Mouse (Mus musculus) MEL (cell line): ENCODE data around the gene Senp6. TPM values are rescaled to one million over a fixed set of nuclear protein-coding genes. Genes with fewer than 3 reads are reported as not detected.
"Not testable (repeated sequence)": the region's sequence is repeated elsewhere in the genome, so short reads cannot be mapped to it uniquely, and the experiment has no call there.

Experiments used
- DNase-seq: peaks from one replicate; pipeline ENCODE4 v3.0.0; 2011; ENCODE audit warnings: low read depth, low spot score
- H3K27ac ChIP-seq: 2 replicates; pipeline ENCODE4 v1.5.1; 2012; ENCODE audit warnings: low read depth, mild to moderate bottlenecking, control low read depth, low read length, moderate library complexity; ENCODE audit not compliant: control insufficient read depth
- H3K27me3 ChIP-seq, 2 experiments: fragments of 150-350 bp in 1 of 2; sonication (generic) in 1 of 2; 2 replicates each; pipeline ENCODE4 v1.6.1; 2012; ENCODE audit warnings: low read length in 2 of 2, mild to moderate bottlenecking in 2 of 2, improper control_type of control experiment in 1 of 2, moderate library complexity in 1 of 2; ENCODE audit not compliant: insufficient read depth in 2 of 2, control insufficient read depth in 1 of 2
- H3K36me3 ChIP-seq, 2 experiments: 2 replicates each; pipeline ENCODE4 v1.6.1; 2012 to 2014; ENCODE audit warnings: low read length in 2 of 2, improper control_type of control experiment in 1 of 2, inconsistent platforms in 1 of 2, mild to moderate bottlenecking in 1 of 2; ENCODE audit not compliant: insufficient read depth in 2 of 2, control insufficient read depth in 1 of 2
- H3K4me1 ChIP-seq, 2 experiments: fragments of 150-350 bp in 1 of 2; sonication (generic) in 1 of 2; 2 replicates each; pipeline ENCODE4 v1.6.1; 2012; ENCODE audit warnings: low read length in 2 of 2, improper control_type of control experiment in 1 of 2, mild to moderate bottlenecking in 1 of 2; ENCODE audit not compliant: insufficient read depth in 2 of 2, control insufficient read depth in 1 of 2
- H3K4me3 ChIP-seq, 2 experiments: fragments of 150-350 bp in 1 of 2; sonication (generic) in 1 of 2; 2 replicates each; pipeline ENCODE4 v1.5.1; 2012; ENCODE audit warnings: low read depth in 2 of 2, low read length in 2 of 2, mild to moderate bottlenecking in 2 of 2, moderate library complexity in 2 of 2, control low read depth in 1 of 2, improper control_type of control experiment in 1 of 2; ENCODE audit not compliant: control insufficient read depth in 1 of 2, insufficient read depth in 1 of 2
- H3K79me2 ChIP-seq: 2 replicates; pipeline ENCODE4 v1.6.1; 2012; ENCODE audit warnings: mild to moderate bottlenecking, low read length, moderate library complexity; ENCODE audit not compliant: control insufficient read depth, poor library complexity, insufficient read depth
- H3K9ac ChIP-seq: 2 replicates; pipeline ENCODE4 v1.6.1; 2012; ENCODE audit warnings: low read depth, mild to moderate bottlenecking, control low read depth, low read length, moderate library complexity; ENCODE audit not compliant: control insufficient read depth, poor library complexity, severe bottlenecking
- H3K9me3 ChIP-seq: fragments of 150-350 bp; sonication (generic); replicated peaks from 2 replicates; pipeline ENCODE4 v1.6.1; 2012; ENCODE audit warnings: mild to moderate bottlenecking, low read length, improper control_type of control experiment, moderate library complexity; ENCODE audit not compliant: insufficient read depth
- BHLHE40 ChIP-seq: IDR thresholded peaks from 2 replicates; pipeline ENCODE4 v1.6.1; 2012; ENCODE audit warnings: low read depth, mild to moderate bottlenecking, inconsistent platforms, low read length, improper control_type of control experiment, borderline replicate concordance
- CHD1 ChIP-seq: IDR thresholded peaks from 2 replicates; pipeline ENCODE4 v1.6.1; 2012; ENCODE audit warnings: low read depth, mild to moderate bottlenecking, inconsistent platforms, low read length, improper control_type of control experiment
- ELF1 ChIP-seq: IDR thresholded peaks from 2 replicates; pipeline ENCODE4 v1.6.1; 2014; ENCODE audit warnings: low read depth, mild to moderate bottlenecking, inconsistent platforms, low read length, improper control_type of control experiment, moderate library complexity
- EP300 ChIP-seq, 2 experiments: IDR thresholded peaks; 2 replicates each; pipeline ENCODE4 v1.6.1; 2011; ENCODE audit warnings: improper control_type of control experiment in 2 of 2, low read length in 2 of 2, low read depth in 1 of 2, mild to moderate bottlenecking in 1 of 2
- ETS1 ChIP-seq: IDR thresholded peaks from 2 replicates; pipeline ENCODE4 v1.6.1; 2012; ENCODE audit warnings: low read depth, mild to moderate bottlenecking, inconsistent platforms, low read length, improper control_type of control experiment, moderate library complexity
- GATA1 ChIP-seq: IDR thresholded peaks from 2 replicates; pipeline ENCODE4 v1.6.1; 2011; ENCODE audit warnings: low read depth, low read length, improper control_type of control experiment
- HCFC1 ChIP-seq: IDR thresholded peaks from 2 replicates; pipeline ENCODE4 v1.6.1; 2012; ENCODE audit warnings: low read depth, mild to moderate bottlenecking, inconsistent platforms, low read length, improper control_type of control experiment, moderate library complexity
- MAFK ChIP-seq: IDR thresholded peaks from 2 replicates; pipeline ENCODE4 v1.6.1; 2011; ENCODE audit warnings: low read depth, mild to moderate bottlenecking, low read length, improper control_type of control experiment, borderline replicate concordance
- MAZ ChIP-seq: IDR thresholded peaks from 2 replicates; pipeline ENCODE4 v1.6.1; 2012; ENCODE audit warnings: low read depth, mild to moderate bottlenecking, inconsistent platforms, low read length, improper control_type of control experiment
- MEF2A ChIP-seq: IDR thresholded peaks from 2 replicates; pipeline ENCODE4 v1.6.1; 2014; ENCODE audit warnings: low read depth, mild to moderate bottlenecking, inconsistent platforms, low read length, improper control_type of control experiment; ENCODE audit not compliant: poor library complexity, insufficient replicate concordance, severe bottlenecking; ENCODE audit errors: extremely low read depth
- MXI1 ChIP-seq: IDR thresholded peaks from 2 replicates; pipeline ENCODE4 v1.6.1; 2011; ENCODE audit warnings: mild to moderate bottlenecking, low read depth, low read length, improper control_type of control experiment
- MYB ChIP-seq: IDR thresholded peaks from 2 replicates; pipeline ENCODE4 v1.6.1; 2011; ENCODE audit warnings: mild to moderate bottlenecking, low read depth, low read length, improper control_type of control experiment
- MYC ChIP-seq: IDR thresholded peaks from 2 replicates; pipeline ENCODE4 v1.6.1; 2011; ENCODE audit warnings: low read depth, mild to moderate bottlenecking, low read length, improper control_type of control experiment, moderate library complexity
- RCOR1 ChIP-seq: IDR thresholded peaks from 2 replicates; pipeline ENCODE4 v1.6.1; 2012; ENCODE audit warnings: low read depth, mild to moderate bottlenecking, inconsistent platforms, low read length, improper control_type of control experiment
- SIN3A ChIP-seq: IDR thresholded peaks from 2 replicates; pipeline ENCODE4 v1.6.1; 2012; ENCODE audit warnings: low read length, improper control_type of control experiment, inconsistent platforms
- TAL1 ChIP-seq: IDR thresholded peaks from 2 replicates; pipeline ENCODE4 v1.6.1; 2012; ENCODE audit warnings: mild to moderate bottlenecking, inconsistent platforms, low read length, moderate library complexity, mixed read lengths
- TBP ChIP-seq: IDR thresholded peaks from 2 replicates; pipeline ENCODE4 v1.8.0; 2011; ENCODE audit warnings: low read depth, low read length, improper control_type of control experiment
- ZNF384 ChIP-seq: IDR thresholded peaks from 2 replicates; pipeline ENCODE4 v1.6.1; 2012; ENCODE audit warnings: low read depth, mild to moderate bottlenecking, inconsistent platforms, low read length, improper control_type of control experiment
- polyA plus RNA-seq, 2 experiments: library from polyadenylated mRNA; stranded (reverse) in 1 of 2; unstranded in 1 of 2; fragments of >175 nt in 1 of 2; fragments of >200 nt in 1 of 2; gene quantifications; 2 replicates each; pipeline versions ENCODE4 v1.2.1 to v1.2.4; 2012; ENCODE audit warnings: low replicate concordance in 2 of 2, low read depth in 1 of 2; ENCODE audit not compliant: insufficient read length in 2 of 2, insufficient read depth in 1 of 2, missing spikeins in 1 of 2
- total RNA-seq: library from RNA; depleted of rRNA; stranded (reverse); fragments of 300-350 nt; gene quantifications from 2 replicates; pipeline ENCODE4 v1.2.3, GENCODE M21; 2012

Gene Senp6
- total and polyA plus RNA-seq, 3 experiments, result 67.0 to 670 (median 71.1) TPM

- H3K27ac ChIP-seq, result no peak overlapping the region
- DNase-seq, result no peak
- H3K36me3 ChIP-seq, result peaks cover 2 to 7% of the 10 kb centered on the region in 2 experiments; a peak in 3 of 4 replicates
- H3K4me3 ChIP-seq, result no peak overlapping the region
- H3K4me1 ChIP-seq, result peaks cover 0 to 2% of the 10 kb centered on the region in 2 experiments; a peak in 3 of 4 replicates
- H3K27me3 ChIP-seq, result no peaks in the 10 kb centered on the region
- no peaks in the 10 kb centered on the region for H3K9me3 ChIP-seq
- no peak for TF ChIP-seq CHD1
- no peak for TF ChIP-seq MYB
- no peak for TF ChIP-seq MXI1
- TF ChIP-seq ELF1, result no peak
- TF ChIP-seq MAZ, result no peak
- no peak for TF ChIP-seq MAFK
- TF ChIP-seq HCFC1, result no peak
- TF ChIP-seq MEF2A, result no peak
- TF ChIP-seq, all 39 proteins: peak for 0
- no peak overlapping the region for H3K9ac ChIP-seq
- peaks cover 48% of the 10 kb centered on the region for H3K79me2 ChIP-seq
Measured at GRCm38 (mm10) chr9:80085665-80086064, 19.0 kb downstream of the Senp6 start.

GRCm38 (mm10) chr9:80086272-80086966 is 19.7 kb downstream of the Senp6 start:
- H3K4me3 ChIP-seq, H3K4me1 ChIP-seq, H3K36me3 ChIP-seq, H3K27me3 ChIP-seq, H3K9me3 ChIP-seq, H3K9ac ChIP-seq: not testable (repeated sequence)
- Histone ChIP-seq H3K27ac (peak overlapping the region; percentile 66), H3K79me2 (peaks cover 46% of the 10 kb centered on the region)
- peak; percentile 89 for DNase-seq
- TF ChIP-seq TBP (peak; percentile 94), ELF1 (peak; percentile 56; the same call in 1 of the 2 replicates), ZNF384 (peak; percentile 63), SIN3A (peak; percentile 45; the same call in 1 of the 2 replicates), BHLHE40 (0 out of 2 replicates have a peak, but pooled peaks have one; percentile 32), EP300 (IDR thresholded peaks at IDR 0.05; ENCODE audit: low read depth in 1 of 2, low read length in 2 of 2) (peak; percentile 76 to 81), MYC (0 out of 2 replicates have a peak, but pooled peaks have one; percentile 37), ETS1 (peak; percentile 62), GATA1 (peak; percentile 75), TAL1 (peak; percentile 53), RCOR1 (peak; percentile 62)
